Mouse (Mus musculus): ENCODE measurements around the gene Bcas3. TPM values are rescaled to one million over a fixed set of nuclear protein-coding genes. Genes with fewer than 3 reads are reported as not detected.

The Bcas3 gene
- polyA plus RNA-seq, 1 experiment from 2014 or later = 20.5 TPM

GRCm38 (mm10) chr11:85447375-85447774 is 94.4 kb downstream of the Bcas3 start:
- Histone ChIP-seq H3K9me3 (replicated peaks; ENCODE audit: control insufficient read depth, low read length) (no peaks in the 10 kb centered on the region), H3K36me3 (ENCODE audit: control insufficient read depth, insufficient read depth) (no peaks in the 10 kb centered on the region), H3K9ac (ENCODE audit: low read length) (no peak overlapping the region), H3K4me2 (ENCODE audit: low read depth, low read length) (no peak overlapping the region), H3K27me3 (ENCODE audit: control insufficient read depth, insufficient read depth, low read length) (no peaks in the 10 kb centered on the region), H3K4me1 (ENCODE audit: control insufficient read depth, insufficient read depth, low read length) (no peaks in the 10 kb centered on the region), H3K4me3 (ENCODE audit: low read length) (no peak overlapping the region), H3K27ac (ENCODE audit: low read length) (no peak overlapping the region)
- 84% methylated on average over 5 of the region's 5 CpGs for WGBS
- no peak for ATAC-seq (replicated peaks; ENCODE audit: extremely low read depth, insufficient read depth, low FRiP score)

- H3K4me2 ChIP-seq (ENCODE audit: low read depth, low read length) = no peak overlapping the region
Observed at GRCm38 (mm10) chr11:85453598-85454304, 100.8 kb downstream of the Bcas3 start.

GRCm38 (mm10) chr11:85454305-85454682 is 101.3 kb downstream of the Bcas3 start:
- Histone ChIP-seq H3K9ac (ENCODE audit: low read length) (no peak overlapping the region), H3K27me3 (ENCODE audit: control insufficient read depth, insufficient read depth, low read length) (no peaks in the 10 kb centered on the region), H3K9me3 (replicated peaks; ENCODE audit: control insufficient read depth, low read length) (no peaks in the 10 kb centered on the region), H3K4me3 (ENCODE audit: low read length) (no peak overlapping the region), H3K27ac (ENCODE audit: low read length) (no peak overlapping the region), H3K4me2 (ENCODE audit: low read depth, low read length) (no peak overlapping the region), H3K4me1 (ENCODE audit: control insufficient read depth, insufficient read depth, low read length) (no peaks in the 10 kb centered on the region), H3K36me3 (ENCODE audit: control insufficient read depth, insufficient read depth) (no peaks in the 10 kb centered on the region)
- 69% methylated on average over 5 of the region's 5 CpGs for WGBS
- ATAC-seq (replicated peaks; ENCODE audit: extremely low read depth, insufficient read depth, low FRiP score) = no peak

More at GRCm38 (mm10) chr11:85453598-85454304, 100.8 kb downstream of the Bcas3 start:
- Histone ChIP-seq H3K4me1 (ENCODE audit: control insufficient read depth, insufficient read depth, low read length) (no peaks in the 10 kb centered on the region), H3K9ac (ENCODE audit: low read length) (no peak overlapping the region), H3K36me3 (ENCODE audit: control insufficient read depth, insufficient read depth) (no peaks in the 10 kb centered on the region), H3K9me3 (replicated peaks; ENCODE audit: control insufficient read depth, low read length) (no peaks in the 10 kb centered on the region), H3K27ac (ENCODE audit: low read length) (no peak overlapping the region), H3K27me3 (ENCODE audit: control insufficient read depth, insufficient read depth, low read length) (no peaks in the 10 kb centered on the region), H3K4me3 (ENCODE audit: low read length) (no peak overlapping the region)
- no peak for ATAC-seq (replicated peaks; ENCODE audit: extremely low read depth, insufficient read depth, low FRiP score)
- WGBS = 41% methylated on average over 8 of the region's 8 CpGs

GRCm38 (mm10) chr11:85461536-85461935 is 108.6 kb downstream of the Bcas3 start:
- no peak overlapping the region for H3K9ac ChIP-seq (ENCODE audit: low read length)
- H3K4me1 ChIP-seq (ENCODE audit: control insufficient read depth, insufficient read depth, low read length) = no peaks in the 10 kb centered on the region
- no peaks in the 10 kb centered on the region for H3K36me3 ChIP-seq (ENCODE audit: control insufficient read depth, insufficient read depth)
- no peaks in the 10 kb centered on the region for H3K9me3 ChIP-seq (replicated peaks; ENCODE audit: control insufficient read depth, low read length)
- H3K4me3 ChIP-seq (ENCODE audit: low read length) = no peak overlapping the region
- H3K27me3 ChIP-seq (ENCODE audit: control insufficient read depth, insufficient read depth, low read length) = no peaks in the 10 kb centered on the region
- WGBS = 81% methylated on average over 7 of the region's 7 CpGs
- no peak overlapping the region for H3K27ac ChIP-seq (ENCODE audit: low read length)
- no peak for ATAC-seq (replicated peaks; ENCODE audit: extremely low read depth, insufficient read depth, low FRiP score)
- no peak overlapping the region for H3K4me2 ChIP-seq (ENCODE audit: low read depth, low read length)

- peaks cover 2% of the 10 kb centered on the region; the same call in 1 of the 2 replicates for H3K4me1 ChIP-seq (ENCODE audit: control insufficient read depth, insufficient read depth, low read length)
- H3K9me3 ChIP-seq (replicated peaks; ENCODE audit: control insufficient read depth, low read length) = no peaks in the 10 kb centered on the region
- 40% methylated on average over 1 of the region's 1 CpGs for WGBS
- no peak overlapping the region for H3K4me2 ChIP-seq (ENCODE audit: low read depth, low read length)
- H3K4me3 ChIP-seq (ENCODE audit: low read length) = no peak overlapping the region
- no peak overlapping the region for H3K27ac ChIP-seq (ENCODE audit: low read length)
- H3K27me3 ChIP-seq (ENCODE audit: control insufficient read depth, insufficient read depth, low read length) = no peaks in the 10 kb centered on the region
- ATAC-seq (replicated peaks; ENCODE audit: extremely low read depth, insufficient read depth, low FRiP score) = no peak
- no peak overlapping the region for H3K9ac ChIP-seq (ENCODE audit: low read length)
- H3K36me3 ChIP-seq (ENCODE audit: control insufficient read depth, insufficient read depth) = no peaks in the 10 kb centered on the region
Observed at GRCm38 (mm10) chr11:85469526-85469925, 116.6 kb downstream of the Bcas3 start.

- H3K4me3 ChIP-seq (ENCODE audit: low read length) = no peak overlapping the region
- no peak overlapping the region for H3K9ac ChIP-seq (ENCODE audit: low read length)
- WGBS = 68% methylated on average over 4 of the region's 4 CpGs
- no peaks in the 10 kb centered on the region for H3K36me3 ChIP-seq (ENCODE audit: control insufficient read depth, insufficient read depth)
- no peak overlapping the region for H3K27ac ChIP-seq (ENCODE audit: low read length)
- H3K27me3 ChIP-seq (ENCODE audit: control insufficient read depth, insufficient read depth, low read length) = no peaks in the 10 kb centered on the region
- peaks cover 3% of the 10 kb centered on the region; the same call in 1 of the 2 replicates for H3K4me1 ChIP-seq (ENCODE audit: control insufficient read depth, insufficient read depth, low read length)
- no peaks in the 10 kb centered on the region for H3K9me3 ChIP-seq (replicated peaks; ENCODE audit: control insufficient read depth, low read length)
- no peak for ATAC-seq (replicated peaks; ENCODE audit: extremely low read depth, insufficient read depth, low FRiP score)
- no peak overlapping the region for H3K4me2 ChIP-seq (ENCODE audit: low read depth, low read length)
Observed at GRCm38 (mm10) chr11:85470508-85470907, 117.5 kb downstream of the Bcas3 start.

GRCm38 (mm10) chr11:85474326-85474725 is 121.4 kb downstream of the Bcas3 start:
- H3K4me2 ChIP-seq (ENCODE audit: low read depth, low read length) = peak overlapping the region; percentile 45
- H3K36me3 ChIP-seq (ENCODE audit: control insufficient read depth, insufficient read depth) = no peaks in the 10 kb centered on the region
- 21% methylated on average over 12 of the region's 12 CpGs for WGBS
- H3K4me1 ChIP-seq (ENCODE audit: control insufficient read depth, insufficient read depth, low read length) = peaks cover 3% of the 10 kb centered on the region; the same call in 1 of the 2 replicates
- no peaks in the 10 kb centered on the region for H3K27me3 ChIP-seq (ENCODE audit: control insufficient read depth, insufficient read depth, low read length)
- peak overlapping the region; percentile 17; the same call in 1 of the 2 replicates for H3K4me3 ChIP-seq (ENCODE audit: low read length)
- no peak overlapping the region for H3K9ac ChIP-seq (ENCODE audit: low read length)
- H3K9me3 ChIP-seq (replicated peaks; ENCODE audit: control insufficient read depth, low read length) = no peaks in the 10 kb centered on the region
- no peak for ATAC-seq (replicated peaks; ENCODE audit: extremely low read depth, insufficient read depth, low FRiP score)
- no peak overlapping the region for H3K27ac ChIP-seq (ENCODE audit: low read length)

GRCm38 (mm10) chr11:85482737-85483467 is 129.9 kb downstream of the Bcas3 start:
- Histone ChIP-seq H3K4me2 (ENCODE audit: low read depth, low read length) (no peak overlapping the region), H3K4me3 (ENCODE audit: low read length) (no peak overlapping the region), H3K36me3 (ENCODE audit: control insufficient read depth, insufficient read depth) (no peaks in the 10 kb centered on the region), H3K9ac (ENCODE audit: low read length) (no peak overlapping the region), H3K27me3 (ENCODE audit: control insufficient read depth, insufficient read depth, low read length) (no peaks in the 10 kb centered on the region), H3K9me3 (replicated peaks; ENCODE audit: control insufficient read depth, low read length) (no peaks in the 10 kb centered on the region), H3K4me1 (ENCODE audit: control insufficient read depth, insufficient read depth, low read length) (no peaks in the 10 kb centered on the region), H3K27ac (ENCODE audit: low read length) (no peak overlapping the region)
- WGBS = 77% methylated on average over 6 of the region's 6 CpGs
- ATAC-seq (replicated peaks; ENCODE audit: extremely low read depth, insufficient read depth, low FRiP score) = no peak

Measured in heart, embryonic 16.5 days (tissue).